Mouse (Mus musculus): Measurements from ENCODE around the gene Pycr1.

DNA sequence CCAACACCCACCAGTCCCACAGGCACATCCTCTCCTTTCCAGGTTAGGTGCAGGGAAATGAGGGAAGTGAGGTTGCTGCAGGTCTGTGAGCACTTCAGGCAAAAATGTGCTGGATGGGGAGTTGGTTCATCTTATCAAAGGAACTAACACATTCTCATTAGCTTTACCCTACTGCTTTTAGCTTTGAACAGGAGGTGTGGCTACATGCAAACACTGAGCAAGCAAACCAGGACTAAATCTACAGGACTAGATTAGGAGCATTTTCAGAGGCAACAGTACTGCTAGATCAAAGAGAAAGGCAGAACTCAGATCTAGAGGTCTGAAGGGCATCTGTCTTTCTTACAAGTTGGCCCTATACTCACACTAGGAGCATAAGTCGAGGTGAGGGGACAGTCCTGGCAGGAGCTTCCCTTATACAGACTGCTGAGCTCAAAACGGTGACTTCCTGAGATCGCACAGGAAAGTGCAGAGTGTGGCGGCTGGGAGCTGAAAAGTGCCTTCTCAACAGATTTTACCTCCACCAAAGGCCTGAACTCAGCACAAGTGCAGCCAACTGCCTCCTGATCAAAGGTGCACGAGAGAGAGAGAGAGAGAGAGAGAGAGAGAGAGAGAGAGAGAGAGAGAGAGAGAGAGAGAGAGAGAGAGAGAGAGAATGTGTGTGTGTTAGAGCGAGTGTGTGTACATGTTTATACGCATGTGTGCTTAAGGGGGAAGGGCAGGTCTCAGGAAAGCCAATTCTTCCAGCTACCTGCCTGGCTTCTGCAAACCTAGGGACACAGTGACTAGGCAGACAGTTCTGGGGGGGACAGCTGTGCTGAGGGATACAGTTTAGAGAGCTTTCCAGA is 12.5 kb downstream of the Pycr1 start:
- no peak for TF ChIP-seq POLR2A (IDR thresholded peaks at IDR 0.05; ENCODE audit: extremely low read depth, insufficient read depth, low read length)
- no peak for TF ChIP-seq CTCF (IDR thresholded peaks at IDR 0.05; ENCODE audit: low read depth, low read length)
